Mouse (Mus musculus) neural tube, embryonic 14.5 days (tissue): ENCODE results near the gene Kcne1. TPM values are rescaled to one million over a fixed set of nuclear protein-coding genes. Genes with fewer than 3 reads are reported as not detected.

Source experiments
- ATAC-seq: fragments of 200-750 bp; cut with Nextera tagmentation; 2 replicates; pipeline ENCODE4 v1.8.0; 2017; ENCODE audit warnings: low read depth, mild to moderate bottlenecking, moderate TSS enrichment, moderate library complexity
- H3K27ac ChIP-seq: fragments of 300-500 bp; sonication (generic); 2 replicates; pipeline ENCODE4 v1.5.1; 2014; ENCODE audit warnings: low read depth, mild to moderate bottlenecking, control low read depth, low read length, moderate library complexity, mixed read lengths
- H3K27me3 ChIP-seq: fragments of 300-500 bp; sonication (generic); 2 replicates; pipeline ENCODE4 v1.6.1; 2014; ENCODE audit warnings: low read length; ENCODE audit not compliant: control insufficient read depth, insufficient read depth
- H3K36me3 ChIP-seq: fragments of 300-500 bp; sonication (generic); 2 replicates; pipeline ENCODE4 v1.6.1; 2014; ENCODE audit warnings: low read length, mixed read lengths; ENCODE audit not compliant: control insufficient read depth, insufficient read depth
- H3K4me1 ChIP-seq: fragments of 300-500 bp; sonication (generic); 2 replicates; pipeline ENCODE4 v1.6.1; 2014; ENCODE audit warnings: low read length; ENCODE audit not compliant: control insufficient read depth, insufficient read depth
- H3K4me2 ChIP-seq: fragments of 300-500 bp; sonication (generic); 2 replicates; pipeline ENCODE4 v1.6.1; 2014; ENCODE audit warnings: mild to moderate bottlenecking, low read depth, low read length, control low read depth
- H3K4me3 ChIP-seq: fragments of 300-500 bp; sonication (generic); 2 replicates; pipeline ENCODE4 v1.5.1; 2014; ENCODE audit warnings: low read depth, low read length, control low read depth, mixed read lengths
- H3K9ac ChIP-seq: fragments of 300-500 bp; sonication (generic); replicated peaks from 2 replicates; pipeline ENCODE4 v1.6.1; 2014; ENCODE audit warnings: low read depth, mild to moderate bottlenecking, control low read depth, low read length, mixed read lengths
- H3K9me3 ChIP-seq: fragments of 300-500 bp; sonication (generic); 2 replicates; pipeline ENCODE4 v1.6.1; 2016; ENCODE audit warnings: low read length; ENCODE audit not compliant: control insufficient read depth
- WGBS: fragments of 180-500 bp; shearing (Covaris S2); extraction: QIAGEN DNeasy Blood & Tissue Kit; methylation state at CpG from one replicate; pipeline ENCODE4 v1.1.7; 2014; 5-methylcytosine and 5-hydroxymethylcytosine counted together
- polyA plus RNA-seq: library from polyadenylated mRNA; unstranded; fragments of >200 nt; fragmentation: Nextera tagmentation; extraction: Ambion mirVana; gene quantifications from 2 replicates; pipeline ENCODE4 v1.2.1, GENCODE M21; 2014

The Kcne1 gene
- polyA plus RNA-seq, 1 experiment from 2014 or later = 0.37 TPM

DNA sequence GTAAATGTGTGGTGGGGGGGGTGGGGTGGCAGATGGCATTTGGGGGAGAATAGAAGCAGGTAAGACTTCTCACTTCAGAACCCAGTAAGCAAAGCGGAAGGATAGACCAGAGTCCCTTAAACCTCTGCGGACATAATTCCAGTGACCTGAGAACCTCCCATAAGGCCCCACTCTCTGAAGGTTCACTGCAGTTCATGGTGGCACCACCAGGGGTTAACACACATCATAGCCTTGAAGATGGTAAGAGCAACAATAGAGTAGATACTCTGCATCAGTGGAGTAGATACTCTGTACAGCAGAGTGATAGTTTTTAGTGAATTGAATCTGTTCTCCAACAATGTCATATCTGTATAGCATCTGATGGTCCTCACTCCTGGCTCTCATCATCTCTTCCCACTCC, 53.7 kb downstream of the Kcne1 start:
- 93% methylated on average over 2 of the region's 2 CpGs for WGBS
- Histone ChIP-seq H3K27ac (no peak overlapping the region), H3K4me3 (no peak overlapping the region), H3K9me3 (no peaks in the 10 kb centered on the region), H3K4me1 (peaks cover 11% of the 10 kb centered on the region), H3K9ac (no peak overlapping the region), H3K4me2 (no peak overlapping the region), H3K36me3 (peaks cover 29% of the 10 kb centered on the region; the same call in 1 of the 2 replicates), H3K27me3 (no peaks in the 10 kb centered on the region)
- no peak for ATAC-seq

DNA sequence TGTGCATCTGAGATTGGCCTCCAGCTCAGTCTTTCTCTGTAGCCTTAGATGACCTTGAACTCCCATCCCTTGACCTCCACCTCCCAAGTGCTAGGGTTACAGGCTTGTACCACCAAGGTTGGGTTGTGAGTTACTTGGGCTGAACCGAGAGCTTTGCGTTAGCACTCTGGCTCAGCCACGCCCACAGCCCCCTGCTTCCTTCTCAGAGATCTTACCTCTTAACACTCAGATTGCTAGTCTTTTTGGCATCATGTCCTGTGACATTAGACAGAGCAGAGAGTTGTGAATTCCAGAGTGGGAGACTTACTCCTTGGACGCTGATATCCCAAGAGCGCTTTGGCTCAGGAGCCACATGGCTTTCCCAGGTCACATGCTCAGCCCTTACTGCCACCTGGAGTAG, 56.8 kb downstream of the Kcne1 start:
- ATAC-seq = no peak
- Histone ChIP-seq H3K27me3 (no peaks in the 10 kb centered on the region), H3K4me2 (peak overlapping the region; percentile 96; the same call in 1 of the 2 replicates), H3K9ac (no peak overlapping the region), H3K4me3 (no peak overlapping the region), H3K9me3 (no peaks in the 10 kb centered on the region), H3K4me1 (peaks cover 11% of the 10 kb centered on the region), H3K36me3 (peaks cover 15% of the 10 kb centered on the region; the same call in 1 of the 2 replicates), H3K27ac (0 out of 2 replicates have a peak overlapping the region, but pooled peaks have one; percentile 13)
- 68% methylated on average over 5 of the region's 5 CpGs for WGBS

DNA sequence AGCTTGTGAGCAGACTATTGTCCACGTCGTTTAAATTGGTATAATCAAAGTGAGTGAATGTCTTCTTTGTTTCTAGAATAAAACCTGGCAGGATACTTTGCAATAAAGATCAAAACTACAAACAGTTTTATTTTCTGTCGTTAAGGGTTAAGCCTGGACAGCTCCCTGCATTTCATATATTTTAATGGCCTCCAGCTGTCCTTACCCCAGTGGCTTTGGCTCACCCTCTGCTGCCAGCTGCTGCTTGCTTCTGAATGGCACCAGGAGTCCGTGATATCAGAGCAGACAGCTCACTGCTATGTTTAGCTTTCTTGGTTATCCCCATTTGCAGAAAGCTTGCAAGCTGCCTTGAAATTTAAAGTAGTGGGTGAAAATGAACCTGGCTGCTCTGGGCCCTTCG, 57.3 kb downstream of the Kcne1 start:
- no peaks in the 10 kb centered on the region for H3K9me3 ChIP-seq
- H3K27ac ChIP-seq = peak overlapping the region; percentile 13; the same call in 1 of the 2 replicates
- H3K4me2 ChIP-seq = peak overlapping the region; percentile 96
- H3K36me3 ChIP-seq = peaks cover 11% of the 10 kb centered on the region; the same call in 1 of the 2 replicates
- peaks cover 11% of the 10 kb centered on the region for H3K4me1 ChIP-seq
- ATAC-seq = peak; percentile 36; the same call in 1 of the 2 replicates
- 23% methylated on average over 5 of the region's 5 CpGs for WGBS
- H3K9ac ChIP-seq = peak overlapping the region; percentile 80
- peak overlapping the region; percentile 70 for H3K4me3 ChIP-seq
- no peaks in the 10 kb centered on the region for H3K27me3 ChIP-seq

DNA sequence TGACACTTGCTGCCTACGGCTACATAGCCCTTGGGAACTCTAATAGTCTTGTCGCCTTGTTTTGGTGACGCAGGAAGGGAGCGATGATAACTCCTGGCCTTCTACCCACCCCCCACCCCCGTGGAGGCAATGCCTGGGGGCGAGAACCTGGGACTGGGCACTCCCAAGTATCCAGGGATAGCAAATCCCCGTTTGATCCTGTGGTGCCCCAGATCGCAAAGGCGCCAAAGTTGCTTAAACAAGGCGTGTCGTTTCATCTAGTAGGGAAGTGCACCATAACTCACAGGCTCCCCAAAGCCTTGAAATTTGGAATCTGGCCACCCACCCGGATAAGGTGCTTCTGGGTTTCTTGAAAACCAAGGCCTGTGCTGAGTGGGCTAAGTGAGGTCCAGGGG, 57.9 kb downstream of the Kcne1 start:
- Histone ChIP-seq H3K27me3 (no peaks in the 10 kb centered on the region), H3K27ac (peak overlapping the region; percentile 13), H3K9me3 (no peaks in the 10 kb centered on the region), H3K4me1 (peaks cover 11% of the 10 kb centered on the region), H3K9ac (peak overlapping the region; percentile 80), H3K4me2 (peak overlapping the region; percentile 96), H3K4me3 (peak overlapping the region; percentile 70), H3K36me3 (0 out of 2 replicates have a peak, but pooled peaks cover 6% of the 10 kb centered on the region)
- ATAC-seq = peak; percentile 62; the same call in 1 of the 2 replicates
- under 1% methylated on average over 12 of the region's 12 CpGs for WGBS

DNA sequence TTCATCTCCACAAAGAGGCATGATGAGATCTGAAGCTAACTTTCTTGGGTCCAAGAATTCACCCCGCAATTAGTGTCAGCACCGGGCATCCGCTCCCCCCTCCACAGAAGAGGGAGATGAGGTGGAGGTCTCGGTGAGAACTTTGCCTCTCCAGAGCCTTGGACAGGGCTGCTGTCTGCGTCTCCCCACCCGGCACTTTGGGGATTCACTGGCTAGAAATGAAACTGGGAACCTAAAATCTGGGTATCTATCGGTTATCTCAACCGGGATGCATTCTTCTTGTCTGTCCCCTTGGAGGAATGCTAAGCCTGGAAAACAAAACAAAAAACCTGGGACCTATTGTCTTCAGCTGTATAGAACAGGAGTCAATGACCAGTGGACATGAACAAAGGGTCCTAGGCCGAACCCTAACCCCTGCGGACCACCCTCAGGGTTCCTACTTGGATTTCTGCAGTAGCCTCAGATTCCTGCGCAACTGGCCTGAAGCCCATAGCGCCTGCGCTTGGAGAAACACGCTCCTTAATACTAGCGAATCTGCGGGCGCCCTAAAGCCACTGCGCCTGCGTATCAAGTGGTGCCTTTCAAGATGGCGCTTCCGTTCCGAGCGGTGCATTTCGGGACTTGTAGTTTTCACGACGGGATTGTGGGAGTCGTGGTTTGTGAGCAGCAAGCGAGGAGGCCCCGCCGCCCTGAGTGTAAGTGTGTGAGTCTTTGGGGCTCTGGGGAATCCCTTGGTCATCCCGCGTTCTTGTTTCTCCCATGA, 58.4 kb downstream of the Kcne1 start, which contains the start of gene Smim11:
Smim11 (plus strand) TSS at position 638 of the 763 bp plus-strand sequence.
- Histone ChIP-seq H3K9ac (peak within 1 kb of the TSS; percentile 80), H3K27me3 (no peaks in the 10 kb centered on the region), H3K4me1 (peaks cover 11% of the 10 kb centered on the region), H3K9me3 (no peaks in the 10 kb centered on the region), H3K4me3 (peak within 1 kb of the TSS; percentile 70), H3K27ac (peak within 1 kb of the TSS; percentile 83), H3K36me3 (0 out of 2 replicates have a peak, but pooled peaks cover under 1% of the 10 kb centered on the region), H3K4me2 (peak within 1 kb of the TSS; percentile 96)
- 12% methylated on average over 32 of the region's 32 CpGs for WGBS
- peak; percentile 94 for ATAC-seq

Other genes starting within 250 kb of the Kcne1 start
- gene Kcne2, start 67.1 kb downstream of the Kcne1 start, polyA plus RNA-seq = 0.15 and 0.24 TPM in 2 replicates
- 58.0 and 62.9 TPM in 2 replicates for gene Smim11, start 58.2 kb downstream of the Kcne1 start, polyA plus RNA-seq
- gene Fam243, start 38.0 kb downstream of the Kcne1 start, polyA plus RNA-seq = not detected in 2 replicates
- gene Rcan1, start 111.4 kb upstream of the Kcne1 start, polyA plus RNA-seq = 70.6 and 76.7 TPM in 2 replicates
- gene Clic6, start 126.3 kb upstream of the Kcne1 start, polyA plus RNA-seq = 0.15 and 0.24 TPM in 2 replicates